Mouse (Mus musculus): ENCODE measurements around the gene Ppif. TPM values are rescaled to one million over a fixed set of nuclear protein-coding genes. Genes with fewer than 3 reads are reported as not detected.

The Ppif gene
- polyA plus RNA-seq, 1 experiment from 2014 or later = 37.4 TPM

- WGBS = 92% methylated on average over 5 of the region's 5 CpGs
- H3K9me3 ChIP-seq (ENCODE audit: control insufficient read depth, low read length) = no peaks in the 10 kb centered on the region
- H3K27me3 ChIP-seq (ENCODE audit: control insufficient read depth, insufficient read depth, low read length) = no peaks in the 10 kb centered on the region
- ATAC-seq (ENCODE audit: low FRiP score) (no peak), DNase-seq (ENCODE audit: low spot score, missing footprints) (no peak)
- H3K36me3 ChIP-seq (ENCODE audit: control insufficient read depth, insufficient read depth, low read length) = no peaks in the 10 kb centered on the region
- no peak overlapping the region for H3K4me3 ChIP-seq (ENCODE audit: low read depth, low read length)
- no peak overlapping the region for H3K9ac ChIP-seq (ENCODE audit: low read length)
- H3K4me2 ChIP-seq = no peak overlapping the region
- H3K27ac ChIP-seq (ENCODE audit: low read depth, low read length) = no peak overlapping the region
- H3K4me1 ChIP-seq (ENCODE audit: control insufficient read depth, insufficient read depth, low read length) = peaks cover 6% of the 10 kb centered on the region
Observed at GRCm38 (mm10) chr14:25720962-25721707, 27.2 kb downstream of the Ppif start.

GRCm38 (mm10) chr14:25725032-25725497 is 31.1 kb downstream of the Ppif start:
- peaks cover 4% of the 10 kb centered on the region for H3K4me1 ChIP-seq (ENCODE audit: control insufficient read depth, insufficient read depth, low read length)

GRCm38 (mm10) chr14:25725690-25726089 is 31.7 kb downstream of the Ppif start:
- Histone ChIP-seq H3K9me3 (ENCODE audit: control insufficient read depth, low read length) (no peaks in the 10 kb centered on the region), H3K27me3 (ENCODE audit: control insufficient read depth, insufficient read depth, low read length) (no peaks in the 10 kb centered on the region), H3K4me3 (ENCODE audit: low read depth, low read length) (no peak overlapping the region), H3K27ac (ENCODE audit: low read depth, low read length) (no peak overlapping the region), H3K4me1 (ENCODE audit: control insufficient read depth, insufficient read depth, low read length) (peaks cover 4% of the 10 kb centered on the region), H3K36me3 (ENCODE audit: control insufficient read depth, insufficient read depth, low read length) (no peaks in the 10 kb centered on the region), H3K4me2 (no peak overlapping the region), H3K9ac (ENCODE audit: low read length) (no peak overlapping the region)
- DNase-seq (ENCODE audit: low spot score, missing footprints) (no peak), ATAC-seq (ENCODE audit: low FRiP score) (no peak)
- 44% methylated on average over 4 of the region's 4 CpGs for WGBS

More at GRCm38 (mm10) chr14:25725032-25725497, 31.1 kb downstream of the Ppif start:
- Histone ChIP-seq H3K9ac (ENCODE audit: low read length) (no peak overlapping the region), H3K27me3 (ENCODE audit: control insufficient read depth, insufficient read depth, low read length) (no peaks in the 10 kb centered on the region), H3K4me3 (ENCODE audit: low read depth, low read length) (no peak overlapping the region), H3K36me3 (ENCODE audit: control insufficient read depth, insufficient read depth, low read length) (no peaks in the 10 kb centered on the region), H3K9me3 (ENCODE audit: control insufficient read depth, low read length) (no peaks in the 10 kb centered on the region), H3K4me2 (no peak overlapping the region), H3K27ac (ENCODE audit: low read depth, low read length) (no peak overlapping the region)
- DNase-seq (ENCODE audit: low spot score, missing footprints) = no peak
- 76% methylated on average over 11 of the region's 11 CpGs for WGBS
- no peak for ATAC-seq (ENCODE audit: low FRiP score)

- Histone ChIP-seq H3K9ac (ENCODE audit: low read length) (no peak overlapping the region), H3K36me3 (ENCODE audit: control insufficient read depth, insufficient read depth, low read length) (no peaks in the 10 kb centered on the region), H3K4me2 (no peak overlapping the region), H3K4me1 (ENCODE audit: control insufficient read depth, insufficient read depth, low read length) (peaks cover 4% of the 10 kb centered on the region), H3K27me3 (ENCODE audit: control insufficient read depth, insufficient read depth, low read length) (no peaks in the 10 kb centered on the region), H3K9me3 (ENCODE audit: control insufficient read depth, low read length) (no peaks in the 10 kb centered on the region), H3K4me3 (ENCODE audit: low read depth, low read length) (no peak overlapping the region), H3K27ac (ENCODE audit: low read depth, low read length) (no peak overlapping the region)
- WGBS = 52% methylated on average over 20 of the region's 20 CpGs
- ATAC-seq (ENCODE audit: low FRiP score) = no peak
- peak; percentile 95 for DNase-seq (ENCODE audit: low spot score, missing footprints)
Observed at GRCm38 (mm10) chr14:25726226-25727148, 32.5 kb downstream of the Ppif start.

GRCm38 (mm10) chr14:25727149-25727510 is 33.2 kb downstream of the Ppif start:
- Histone ChIP-seq H3K4me2 (no peak overlapping the region), H3K27me3 (ENCODE audit: control insufficient read depth, insufficient read depth, low read length) (no peaks in the 10 kb centered on the region), H3K27ac (ENCODE audit: low read depth, low read length) (no peak overlapping the region), H3K36me3 (ENCODE audit: control insufficient read depth, insufficient read depth, low read length) (no peaks in the 10 kb centered on the region), H3K4me1 (ENCODE audit: control insufficient read depth, insufficient read depth, low read length) (peaks cover 4% of the 10 kb centered on the region), H3K4me3 (ENCODE audit: low read depth, low read length) (no peak overlapping the region), H3K9ac (ENCODE audit: low read length) (no peak overlapping the region), H3K9me3 (ENCODE audit: control insufficient read depth, low read length) (no peaks in the 10 kb centered on the region)
- 77% methylated on average over 5 of the region's 5 CpGs for WGBS
- DNase-seq (ENCODE audit: low spot score, missing footprints) = no peak
- ATAC-seq (ENCODE audit: low FRiP score) = no peak

- Histone ChIP-seq H3K9me3 (ENCODE audit: control insufficient read depth, low read length) (no peaks in the 10 kb centered on the region), H3K4me2 (no peak overlapping the region), H3K4me1 (ENCODE audit: control insufficient read depth, insufficient read depth, low read length) (peaks cover 6% of the 10 kb centered on the region; the same call in 1 of the 2 replicates), H3K27ac (ENCODE audit: low read depth, low read length) (no peak overlapping the region; the same call in 1 of the 2 replicates), H3K4me3 (ENCODE audit: low read depth, low read length) (no peak overlapping the region), H3K9ac (ENCODE audit: low read length) (0 out of 2 replicates have a peak overlapping the region, but pooled peaks have one; percentile 13), H3K36me3 (ENCODE audit: control insufficient read depth, insufficient read depth, low read length) (no peaks in the 10 kb centered on the region), H3K27me3 (ENCODE audit: control insufficient read depth, insufficient read depth, low read length) (no peaks in the 10 kb centered on the region)
- ATAC-seq (ENCODE audit: low FRiP score) (0 out of 2 replicates have a peak, but pooled peaks have one; percentile 38), DNase-seq (ENCODE audit: low spot score, missing footprints) (no peak)
- 54% methylated on average over 17 of the region's 17 CpGs for WGBS
Observed at GRCm38 (mm10) chr14:25734736-25735716, 41.1 kb downstream of the Ppif start.

GRCm38 (mm10) chr14:25736140-25736539 is 42.2 kb downstream of the Ppif start:
- Histone ChIP-seq H3K36me3 (ENCODE audit: control insufficient read depth, insufficient read depth, low read length) (no peaks in the 10 kb centered on the region), H3K4me2 (no peak overlapping the region), H3K9me3 (ENCODE audit: control insufficient read depth, low read length) (no peaks in the 10 kb centered on the region), H3K27me3 (ENCODE audit: control insufficient read depth, insufficient read depth, low read length) (no peaks in the 10 kb centered on the region), H3K27ac (ENCODE audit: low read depth, low read length) (no peak overlapping the region), H3K4me3 (ENCODE audit: low read depth, low read length) (no peak overlapping the region), H3K9ac (ENCODE audit: low read length) (no peak overlapping the region), H3K4me1 (ENCODE audit: control insufficient read depth, insufficient read depth, low read length) (peaks cover 6% of the 10 kb centered on the region; the same call in 1 of the 2 replicates)
- 84% methylated on average over 3 of the region's 3 CpGs for WGBS
- ATAC-seq (ENCODE audit: low FRiP score) = no peak
- DNase-seq (ENCODE audit: low spot score, missing footprints) = no peak

- no peak for DNase-seq (ENCODE audit: low spot score, missing footprints)
- no peaks in the 10 kb centered on the region for H3K9me3 ChIP-seq (ENCODE audit: control insufficient read depth, low read length)
- no peak overlapping the region for H3K4me2 ChIP-seq
- H3K27me3 ChIP-seq (ENCODE audit: control insufficient read depth, insufficient read depth, low read length) = no peaks in the 10 kb centered on the region
- no peak overlapping the region for H3K27ac ChIP-seq (ENCODE audit: low read depth, low read length)
- ATAC-seq (ENCODE audit: low FRiP score) = no peak
- H3K9ac ChIP-seq (ENCODE audit: low read length) = no peak overlapping the region
- no peaks in the 10 kb centered on the region for H3K36me3 ChIP-seq (ENCODE audit: control insufficient read depth, insufficient read depth, low read length)
- peaks cover 6% of the 10 kb centered on the region; the same call in 1 of the 2 replicates for H3K4me1 ChIP-seq (ENCODE audit: control insufficient read depth, insufficient read depth, low read length)
- no peak overlapping the region for H3K4me3 ChIP-seq (ENCODE audit: low read depth, low read length)
- WGBS = 82% methylated on average over 6 of the region's 6 CpGs
Observed at GRCm38 (mm10) chr14:25736589-25736988, 42.6 kb downstream of the Ppif start.
